Mouse (Mus musculus): ENCODE measurements around the gene Nicn1. TPM values are rescaled to one million over a fixed set of nuclear protein-coding genes. Genes with fewer than 3 reads are reported as not detected.
"Not testable (repeated sequence)": the region's sequence is repeated elsewhere in the genome, so short reads cannot be mapped to it uniquely, and the experiment has no call there.

The Nicn1 gene
- polyA plus RNA-seq, 1 experiment from 2014 or later: 28.9 TPM

- peak; percentile 1; the same call in 1 of the 2 replicates for ATAC-seq
Observed at GRCm38 (mm10) chr9:108264191-108264921, 25.9 kb upstream of the Nicn1 start.

GRCm38 (mm10) chr9:108266261-108266935 is 23.8 kb upstream of the Nicn1 start:
- Histone ChIP-seq H3K4me2 (replicated peaks) (no peak overlapping the region), H3K27ac (no peak overlapping the region), H3K36me3 (no peaks in the 10 kb centered on the region), H3K9me3 (no peaks in the 10 kb centered on the region), H3K9ac (no peak overlapping the region), H3K4me3 (replicated peaks) (no peak overlapping the region), H3K4me1 (replicated peaks) (peaks cover 30% of the 10 kb centered on the region), H3K27me3 (replicated peaks) (no peaks in the 10 kb centered on the region)
- no peak for ATAC-seq
- 74% methylated on average over 10 of the region's 10 CpGs for WGBS

More at GRCm38 (mm10) chr9:108264191-108264921, 25.9 kb upstream of the Nicn1 start:
- Histone ChIP-seq H3K27ac (peak overlapping the region; percentile 93), H3K4me2 (replicated peaks) (peak overlapping the region; percentile 82), H3K9me3 (no peaks in the 10 kb centered on the region), H3K4me3 (replicated peaks) (peak overlapping the region; percentile 95), H3K4me1 (replicated peaks) (peaks cover 29% of the 10 kb centered on the region), H3K36me3 (no peaks in the 10 kb centered on the region), H3K27me3 (replicated peaks) (no peaks in the 10 kb centered on the region), H3K9ac (peak overlapping the region; percentile 45)
- WGBS: 10% methylated on average over 10 of the region's 10 CpGs

GRCm38 (mm10) chr9:108267691-108268090 is 22.5 kb upstream of the Nicn1 start:
- Histone ChIP-seq H3K4me3 (replicated peaks) (no peak overlapping the region), H3K9me3 (no peaks in the 10 kb centered on the region), H3K27me3 (replicated peaks) (no peaks in the 10 kb centered on the region), H3K36me3 (no peaks in the 10 kb centered on the region), H3K27ac (no peak overlapping the region), H3K4me1 (replicated peaks) (peaks cover 28% of the 10 kb centered on the region), H3K9ac (no peak overlapping the region), H3K4me2 (replicated peaks) (no peak overlapping the region)
- 75% methylated on average over 7 of the region's 7 CpGs for WGBS
- no peak for ATAC-seq

- not testable (repeated sequence) for H3K9me3 ChIP-seq; H3K4me2 ChIP-seq (replicated peaks); H3K27ac ChIP-seq; H3K9ac ChIP-seq; H3K27me3 ChIP-seq (replicated peaks); ATAC-seq; H3K36me3 ChIP-seq; H3K4me3 ChIP-seq (replicated peaks)
- 58% methylated on average over 6 of the region's 7 CpGs for WGBS
- H3K4me1 ChIP-seq (replicated peaks): peaks cover 30% of the 10 kb centered on the region
Observed at GRCm38 (mm10) chr9:108268701-108269100, 21.5 kb upstream of the Nicn1 start.

GRCm38 (mm10) chr9:108271941-108272340 is 18.3 kb upstream of the Nicn1 start:
- 0 out of 2 replicates have a peak overlapping the region, but pooled peaks have one; percentile 13 for H3K27ac ChIP-seq
- H3K9me3 ChIP-seq: no peaks in the 10 kb centered on the region
- no peak overlapping the region for H3K4me3 ChIP-seq (replicated peaks)
- no peaks in the 10 kb centered on the region for H3K27me3 ChIP-seq (replicated peaks)
- H3K9ac ChIP-seq: no peak overlapping the region
- no peak overlapping the region for H3K4me2 ChIP-seq (replicated peaks)
- peaks cover 24% of the 10 kb centered on the region for H3K4me1 ChIP-seq (replicated peaks)
- no peaks in the 10 kb centered on the region for H3K36me3 ChIP-seq
- 12% methylated on average over 2 of the region's 2 CpGs for WGBS
- peak; percentile 55; the same call in 1 of the 2 replicates for ATAC-seq

GRCm38 (mm10) chr9:108272691-108273090 is 17.5 kb upstream of the Nicn1 start:
- Histone ChIP-seq H3K4me2 (replicated peaks) (no peak overlapping the region), H3K4me3 (replicated peaks) (no peak overlapping the region), H3K4me1 (replicated peaks) (peaks cover 24% of the 10 kb centered on the region), H3K27me3 (replicated peaks) (no peaks in the 10 kb centered on the region), H3K36me3 (no peaks in the 10 kb centered on the region), H3K9me3 (no peaks in the 10 kb centered on the region), H3K27ac (no peak overlapping the region), H3K9ac (no peak overlapping the region)
- 47% methylated on average over 5 of the region's 5 CpGs for WGBS
- ATAC-seq: no peak

GRCm38 (mm10) chr9:108273485-108273884 is 16.7 kb upstream of the Nicn1 start:
- H3K4me3 ChIP-seq (replicated peaks): no peak overlapping the region
- no peaks in the 10 kb centered on the region for H3K36me3 ChIP-seq
- H3K9me3 ChIP-seq: no peaks in the 10 kb centered on the region
- H3K9ac ChIP-seq: no peak overlapping the region
- WGBS: 73% methylated on average over 4 of the region's 4 CpGs
- H3K4me1 ChIP-seq (replicated peaks): peaks cover 24% of the 10 kb centered on the region
- no peak overlapping the region for H3K27ac ChIP-seq
- no peak overlapping the region for H3K4me2 ChIP-seq (replicated peaks)
- no peak for ATAC-seq
- no peaks in the 10 kb centered on the region for H3K27me3 ChIP-seq (replicated peaks)

GRCm38 (mm10) chr9:108274476-108275330 is 15.5 kb upstream of the Nicn1 start:
- peaks cover 19% of the 10 kb centered on the region for H3K4me1 ChIP-seq (replicated peaks)
- no peaks in the 10 kb centered on the region for H3K27me3 ChIP-seq (replicated peaks)
- H3K27ac ChIP-seq: no peak overlapping the region
- no peak overlapping the region for H3K9ac ChIP-seq
- peak; percentile 62 for ATAC-seq
- H3K36me3 ChIP-seq: no peaks in the 10 kb centered on the region
- no peak overlapping the region for H3K4me2 ChIP-seq (replicated peaks)
- WGBS: 63% methylated on average over 5 of the region's 5 CpGs
- H3K4me3 ChIP-seq (replicated peaks): no peak overlapping the region
- no peaks in the 10 kb centered on the region for H3K9me3 ChIP-seq

- no peaks in the 10 kb centered on the region for H3K27me3 ChIP-seq (replicated peaks)
- H3K4me1 ChIP-seq (replicated peaks): peaks cover 19% of the 10 kb centered on the region
- WGBS: 46% methylated on average over 6 of the region's 6 CpGs
- ATAC-seq: no peak
- no peaks in the 10 kb centered on the region for H3K36me3 ChIP-seq
- H3K4me3 ChIP-seq (replicated peaks): no peak overlapping the region
- no peak overlapping the region for H3K4me2 ChIP-seq (replicated peaks)
- H3K9ac ChIP-seq: no peak overlapping the region
- H3K9me3 ChIP-seq: no peaks in the 10 kb centered on the region
- H3K27ac ChIP-seq: no peak overlapping the region
Observed at GRCm38 (mm10) chr9:108275331-108275659, 14.9 kb upstream of the Nicn1 start.

- Histone ChIP-seq H3K4me2 (replicated peaks) (no peak overlapping the region), H3K36me3 (no peaks in the 10 kb centered on the region), H3K9me3 (no peaks in the 10 kb centered on the region), H3K4me3 (replicated peaks) (no peak overlapping the region), H3K4me1 (replicated peaks) (peaks cover 5% of the 10 kb centered on the region; the same call in 1 of the 2 replicates), H3K27me3 (replicated peaks) (no peaks in the 10 kb centered on the region), H3K9ac (no peak overlapping the region), H3K27ac (no peak overlapping the region)
- WGBS: 69% methylated on average over 10 of the region's 10 CpGs
- ATAC-seq: no peak
Observed at GRCm38 (mm10) chr9:108278697-108279450, 11.4 kb upstream of the Nicn1 start.

GRCm38 (mm10) chr9:108280071-108280828 is 10.0 kb upstream of the Nicn1 start:
- Histone ChIP-seq H3K27me3 (replicated peaks) (no peaks in the 10 kb centered on the region), H3K4me1 (replicated peaks) (no peaks in the 10 kb centered on the region), H3K4me3 (replicated peaks) (no peak overlapping the region), H3K9ac (no peak overlapping the region), H3K4me2 (replicated peaks) (no peak overlapping the region), H3K36me3 (no peaks in the 10 kb centered on the region), H3K9me3 (no peaks in the 10 kb centered on the region), H3K27ac (peak overlapping the region; percentile 37; the same call in 1 of the 2 replicates)
- WGBS: 24% methylated on average over 8 of the region's 8 CpGs
- peak; percentile 74 for ATAC-seq
